ENCODE assay signal across 8 mouse cellular contexts in the genomic region with DNA sequence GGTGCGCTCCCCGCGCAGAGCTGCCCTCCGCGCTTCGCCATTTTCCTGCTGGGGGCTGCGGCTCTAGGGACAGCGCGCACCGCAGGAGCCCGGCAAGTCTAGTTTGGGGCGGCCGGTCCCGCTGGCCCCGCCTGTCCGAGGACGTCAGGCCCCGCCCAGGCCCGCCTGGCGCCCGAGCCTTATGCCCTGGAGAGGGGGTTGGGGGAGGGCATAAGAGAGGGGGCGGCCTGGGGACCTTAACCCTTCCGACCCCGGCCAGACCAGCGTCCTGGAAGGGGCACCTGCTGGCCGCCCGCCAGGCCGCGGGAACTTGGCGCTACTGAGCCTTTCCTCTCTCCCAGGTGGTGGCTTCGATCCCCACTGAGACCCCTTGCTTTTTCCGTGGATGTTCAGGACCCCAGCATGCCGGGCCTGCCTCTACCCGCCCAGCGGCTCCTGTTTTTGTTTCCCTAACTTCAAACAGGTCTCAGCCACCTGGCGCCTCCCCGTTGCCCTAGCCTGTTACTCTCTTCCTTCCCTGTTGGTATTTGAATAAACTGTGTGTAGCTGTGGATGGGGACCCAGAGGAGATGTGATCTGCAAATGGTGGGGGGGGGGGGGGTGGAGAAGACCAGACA. TPM values are rescaled to one million over a fixed set of nuclear protein-coding genes. Genes with fewer than 3 reads are reported as not detected.
A peak's percentile ranks its signal among the peaks of the same experiment; 100 is the strongest.
DNase-seq lines count a peak whose midpoint lies in the region; ATAC-seq lines count a peak whose summit lies in the region.

A gene (minus strand): TSS at position 98 of the 617 bp plus-strand sequence.

- no peaks in the 10 kb centered on the region for H3K9me3 ChIP-seq in intestine, embryonic 15.5 days
- H3K9me3 ChIP-seq in liver, embryonic 16.5 days (replicated peaks; ENCODE audit: control insufficient read depth, low read length): no peaks in the 10 kb centered on the region
- no peaks in the 10 kb centered on the region for H3K9me3 ChIP-seq in neural tube, embryonic 14.5 days (ENCODE audit: control insufficient read depth, low read length)

- under 1% methylated on average over 37 of the region's 37 CpGs for WGBS in intestine, embryonic 15.5 days
- WGBS in liver, embryonic 16.5 days (ENCODE audit: insufficient replicate concordance): 2% methylated on average over 35 of the region's 37 CpGs
- WGBS in neural tube, embryonic 14.5 days: under 1% methylated on average over 36 of the region's 37 CpGs

- DNase-seq in frontal cortex, postnatal 10 days (ENCODE audit: low spot score in 2 of 2): no peak
- DNase-seq in cerebellum, postnatal 14 days: peak; percentile 37 to 56
- no peak for DNase-seq in gonadal fat pad, adult 2 months (ENCODE audit: low read depth)

- H3K4me3 ChIP-seq in intestine, embryonic 15.5 days (replicated peaks): peak within 1 kb of the TSS; percentile 75
- H3K4me3 ChIP-seq in liver, embryonic 16.5 days (ENCODE audit: low read depth, low read length): peak within 1 kb of the TSS; percentile 58
- peak within 1 kb of the TSS; percentile 49 for H3K4me3 ChIP-seq in neural tube, embryonic 14.5 days (ENCODE audit: low read depth, low read length)

- no peaks in the 10 kb centered on the region for H3K27me3 ChIP-seq in intestine, embryonic 15.5 days (replicated peaks)
- peaks cover 41% of the 10 kb centered on the region for H3K27me3 ChIP-seq in liver, embryonic 16.5 days (ENCODE audit: control insufficient read depth, insufficient read depth, low read depth, low read length)
- peaks cover 8% of the 10 kb centered on the region for H3K27me3 ChIP-seq in neural tube, embryonic 14.5 days (ENCODE audit: control insufficient read depth, insufficient read depth, low read length)

- peaks cover 48% of the 10 kb centered on the region for H3K4me1 ChIP-seq in intestine, embryonic 15.5 days (replicated peaks)
- peaks cover 3% of the 10 kb centered on the region for H3K4me1 ChIP-seq in liver, embryonic 16.5 days (ENCODE audit: control insufficient read depth, low read depth, low read length)
- H3K4me1 ChIP-seq in neural tube, embryonic 14.5 days (ENCODE audit: control insufficient read depth, insufficient read depth, low read length): peaks cover 17% of the 10 kb centered on the region; the same call in 1 of the 2 replicates

- peak within 1 kb of the TSS; percentile 97 for H3K4me2 ChIP-seq in intestine, embryonic 15.5 days (replicated peaks)
- peak within 1 kb of the TSS; percentile 75 for H3K4me2 ChIP-seq in liver, embryonic 16.5 days (ENCODE audit: low read depth, low read length)
- H3K4me2 ChIP-seq in neural tube, embryonic 14.5 days (ENCODE audit: low read depth, low read length): peak within 1 kb of the TSS; percentile 99

- ATAC-seq in frontal cortex, adult (ENCODE audit: low TSS enrichment): peak; percentile 60
- peak; percentile 81 for ATAC-seq in intestine, embryonic 15.5 days
- ATAC-seq in liver, embryonic 16.5 days (ENCODE audit: low read depth): peak; percentile 73
- peak; percentile 38; the same call in 1 of the 2 replicates for ATAC-seq in neural tube, embryonic 14.5 days (ENCODE audit: low read depth)
- ATAC-seq in monocyte, adult 5-6 weeks (replicated peaks; ENCODE audit: insufficient number of reproducible peaks, low FRiP score, low TSS enrichment, poor library complexity, severe bottlenecking): no peak

- H3K36me3 ChIP-seq in intestine, embryonic 15.5 days: no peaks in the 10 kb centered on the region
- no peaks in the 10 kb centered on the region for H3K36me3 ChIP-seq in liver, embryonic 16.5 days (ENCODE audit: control insufficient read depth, insufficient read depth)
- no peaks in the 10 kb centered on the region for H3K36me3 ChIP-seq in neural tube, embryonic 14.5 days (ENCODE audit: control insufficient read depth, insufficient read depth, low read length)

- H3K9ac ChIP-seq in intestine, embryonic 15.5 days: peak within 1 kb of the TSS; percentile 71
- peak within 1 kb of the TSS; percentile 35; the same call in 1 of the 2 replicates for H3K9ac ChIP-seq in liver, embryonic 16.5 days (ENCODE audit: low read depth, low read length)
- peak within 1 kb of the TSS; percentile 53 for H3K9ac ChIP-seq in neural tube, embryonic 14.5 days (replicated peaks; ENCODE audit: low read depth, low read length)

- peak within 1 kb of the TSS; percentile 73 for H3K27ac ChIP-seq in intestine, embryonic 15.5 days
- H3K27ac ChIP-seq in liver, embryonic 16.5 days (ENCODE audit: low read length): no peak within 1 kb of the TSS
- H3K27ac ChIP-seq in neural tube, embryonic 14.5 days (ENCODE audit: low read depth, low read length): no peak within 1 kb of the TSS

RNA-seq across cellular contexts. Expression of the gene that starts here (rescaled TPM):
- polyA plus RNA-seq in gonadal fat pad, adult 2 months (2012; rRNA removed): 43.9 and 61.8 TPM in 2 replicates
- 30.9 and 37.8 TPM in 2 replicates for polyA plus RNA-seq in intestine, embryonic 15.5 days (2015; fragmentation: Nextera tagmentation; extraction: Ambion mirVana)
- 2.0 and 2.6 TPM in 2 replicates for polyA plus RNA-seq in liver, embryonic 16.5 days (2015; fragmentation: Nextera tagmentation; extraction: Ambion mirVana)
- 1.2 and 2.0 TPM in 2 replicates for polyA plus RNA-seq in neural tube, embryonic 14.5 days (2014; fragmentation: Nextera tagmentation; extraction: Ambion mirVana)
- total RNA-seq in monocyte, adult 5-6 weeks (2017): 0.29 to 7.1 TPM (median 0.29 TPM) in 3 replicates

Comparison
In these comparisons a context has a peak if more than half of its experiments do, and no peak if none do; other contexts are left out.
1. DNase-seq: peak in cerebellum, postnatal 14 days (2 of 2); none in frontal cortex, postnatal 10 days (0 of 2) and gonadal fat pad, adult 2 months (single experiment).
2. Peak in every context shown above with its lines, with median percentiles within 50 percentile points of each other: H3K4me2 ChIP-seq, H3K4me3 ChIP-seq and H3K9ac ChIP-seq.